Mouse (Mus musculus): ENCODE results near the gene Olfr815. TPM values are rescaled to one million over a fixed set of nuclear protein-coding genes. Genes with fewer than 3 reads are reported as not detected.
"Not testable (repeated sequence)": the region's sequence is repeated elsewhere in the genome, so short reads cannot be mapped to it uniquely, and the experiment has no call there.

Gene Olfr815
- not detected in 2 replicates for polyA plus RNA-seq (2016; fragmentation: Nextera tagmentation; extraction: Ambion mirVana)

- H3K9ac ChIP-seq; H3K4me3 ChIP-seq; H3K4me1 ChIP-seq; H3K36me3 ChIP-seq; H3K27ac ChIP-seq; H3K4me2 ChIP-seq (replicated peaks); H3K9me3 ChIP-seq; ATAC-seq (ENCODE audit: insufficient number of reproducible peaks, insufficient read depth, low FRiP score, low TSS enrichment); H3K27me3 ChIP-seq: not testable (repeated sequence)
- 59% methylated on average over 1 of the region's 1 CpGs for WGBS
These were observed at the start of gene Olfr815 for GRCm38 (mm10) chr10:129905767-129906166. Olfr815 (minus strand) TSS chr10:129905867.

GRCm38 (mm10) chr10:129949000-129949399 lies 43.3 kb upstream of the Olfr815 start, which contains the start of gene Olfr818:
Olfr818 (minus strand) TSS chr10:129949100.
- Histone ChIP-seq H3K9ac (no peak within 1 kb of the TSS), H3K4me1 (no peaks in the 10 kb centered on the region), H3K4me3 (no peak within 1 kb of the TSS), H3K4me2 (replicated peaks) (no peak within 1 kb of the TSS), H3K9me3 (no peaks in the 10 kb centered on the region), H3K27ac (no peak within 1 kb of the TSS), H3K27me3 (no peaks in the 10 kb centered on the region), H3K36me3 (no peaks in the 10 kb centered on the region)
- ATAC-seq (ENCODE audit: insufficient number of reproducible peaks, insufficient read depth, low FRiP score, low TSS enrichment): no peak
- WGBS: 92% methylated on average over 2 of the region's 2 CpGs

- H3K9me3 ChIP-seq: no peaks in the 10 kb centered on the region
- WGBS: 59% methylated on average over 1 of the region's 1 CpGs
- no peaks in the 10 kb centered on the region for H3K36me3 ChIP-seq
- ATAC-seq (ENCODE audit: insufficient number of reproducible peaks, insufficient read depth, low FRiP score, low TSS enrichment): no peak
- no peak within 1 kb of the TSS for H3K9ac ChIP-seq
- H3K27me3 ChIP-seq: no peaks in the 10 kb centered on the region
- no peaks in the 10 kb centered on the region for H3K4me1 ChIP-seq
- H3K4me3 ChIP-seq: no peak within 1 kb of the TSS
- H3K4me2 ChIP-seq (replicated peaks): no peak within 1 kb of the TSS
- no peak within 1 kb of the TSS for H3K27ac ChIP-seq
These were observed 9.8 kb upstream of the Olfr815 start, which contains the start of gene Olfr816 for GRCm38 (mm10) chr10:129915497-129915896. Olfr816 (minus strand) TSS chr10:129915597.

GRCm38 (mm10) chr10:129885934-129886333 lies 19.7 kb downstream of the Olfr815 start:
- no peak overlapping the region for H3K4me2 ChIP-seq (replicated peaks)
- no peaks in the 10 kb centered on the region for H3K36me3 ChIP-seq
- no peaks in the 10 kb centered on the region for H3K9me3 ChIP-seq
- H3K4me3 ChIP-seq: no peak overlapping the region
- WGBS: 91% methylated on average over 7 of the region's 7 CpGs
- no peak for ATAC-seq (ENCODE audit: insufficient number of reproducible peaks, insufficient read depth, low FRiP score, low TSS enrichment)
- H3K27me3 ChIP-seq: no peaks in the 10 kb centered on the region
- H3K9ac ChIP-seq: no peak overlapping the region
- H3K4me1 ChIP-seq: no peaks in the 10 kb centered on the region
- no peak overlapping the region for H3K27ac ChIP-seq

- H3K4me3 ChIP-seq: not testable (repeated sequence)
These were observed 20.2 kb downstream of the Olfr815 start for GRCm38 (mm10) chr10:129885496-129885895.

GRCm38 (mm10) chr10:129879751-129880150 lies 25.9 kb downstream of the Olfr815 start, which contains the start of gene Olfr814:
Olfr814 (minus strand) TSS chr10:129879851.
- H3K27me3 ChIP-seq; H3K27ac ChIP-seq; H3K36me3 ChIP-seq; H3K4me1 ChIP-seq; H3K9ac ChIP-seq; ATAC-seq (ENCODE audit: insufficient number of reproducible peaks, insufficient read depth, low FRiP score, low TSS enrichment); H3K4me3 ChIP-seq; H3K4me2 ChIP-seq (replicated peaks); H3K9me3 ChIP-seq: not testable (repeated sequence)
- WGBS: 75% methylated on average over 1 of the region's 1 CpGs

More at GRCm38 (mm10) chr10:129885496-129885895, 20.2 kb downstream of the Olfr815 start:
- WGBS: 82% methylated on average over 6 of the region's 6 CpGs
- not testable (repeated sequence) for H3K9ac ChIP-seq; H3K4me2 ChIP-seq (replicated peaks); H3K27ac ChIP-seq; H3K9me3 ChIP-seq; H3K36me3 ChIP-seq; H3K27me3 ChIP-seq; H3K4me1 ChIP-seq; ATAC-seq (ENCODE audit: insufficient number of reproducible peaks, insufficient read depth, low FRiP score, low TSS enrichment)

GRCm38 (mm10) chr10:129855067-129855466 lies 50.6 kb downstream of the Olfr815 start, which contains the start of gene Olfr813:
Olfr813 (plus strand) TSS chr10:129855367.
- no peaks in the 10 kb centered on the region for H3K4me1 ChIP-seq
- H3K9me3 ChIP-seq: no peaks in the 10 kb centered on the region
- no peak within 1 kb of the TSS for H3K27ac ChIP-seq
- no peak for ATAC-seq (ENCODE audit: insufficient number of reproducible peaks, insufficient read depth, low FRiP score, low TSS enrichment)
- no peaks in the 10 kb centered on the region for H3K27me3 ChIP-seq
- H3K4me2 ChIP-seq (replicated peaks): no peak within 1 kb of the TSS
- no peak within 1 kb of the TSS for H3K9ac ChIP-seq
- H3K4me3 ChIP-seq: no peak within 1 kb of the TSS
- no peaks in the 10 kb centered on the region for H3K36me3 ChIP-seq

Other genes starting within 250 kb of the Olfr815 start
- gene Olfr800, start 248.2 kb downstream of the Olfr815 start, polyA plus RNA-seq (2016; fragmentation: Nextera tagmentation; extraction: Ambion mirVana): not detected in 2 replicates
- gene Olfr801, start 232.0 kb downstream of the Olfr815 start, polyA plus RNA-seq (2016; fragmentation: Nextera tagmentation; extraction: Ambion mirVana): not detected in 2 replicates
- not detected in 2 replicates for gene Olfr802, start 217.7 kb downstream of the Olfr815 start, polyA plus RNA-seq (2016; fragmentation: Nextera tagmentation; extraction: Ambion mirVana)
- gene Olfr803, start 211.6 kb downstream of the Olfr815 start, polyA plus RNA-seq (2016; fragmentation: Nextera tagmentation; extraction: Ambion mirVana): not detected in 2 replicates
- not detected in 2 replicates for gene Olfr804, start 202.7 kb downstream of the Olfr815 start, polyA plus RNA-seq (2016; fragmentation: Nextera tagmentation; extraction: Ambion mirVana)
- not detected in 2 replicates for gene Olfr805, start 176.5 kb downstream of the Olfr815 start, polyA plus RNA-seq (2016; fragmentation: Nextera tagmentation; extraction: Ambion mirVana)
- gene Olfr806, start 163.9 kb downstream of the Olfr815 start, polyA plus RNA-seq (2016; fragmentation: Nextera tagmentation; extraction: Ambion mirVana): not detected in 2 replicates
- gene Olfr807, start 148.1 kb downstream of the Olfr815 start, polyA plus RNA-seq (2016; fragmentation: Nextera tagmentation; extraction: Ambion mirVana): not detected in 2 replicates
- gene Olfr808, start 140.4 kb downstream of the Olfr815 start, polyA plus RNA-seq (2016; fragmentation: Nextera tagmentation; extraction: Ambion mirVana): not detected in 2 replicates
- gene Olfr809, start 131.2 kb downstream of the Olfr815 start, polyA plus RNA-seq (2016; fragmentation: Nextera tagmentation; extraction: Ambion mirVana): not detected in 2 replicates
- not detected in 2 replicates for gene Olfr810, start 111.0 kb downstream of the Olfr815 start, polyA plus RNA-seq (2016; fragmentation: Nextera tagmentation; extraction: Ambion mirVana)
- not detected in 2 replicates for gene Olfr811, start 101.5 kb downstream of the Olfr815 start, polyA plus RNA-seq (2016; fragmentation: Nextera tagmentation; extraction: Ambion mirVana)
- gene Olfr812, start 59.8 kb downstream of the Olfr815 start, polyA plus RNA-seq (2016; fragmentation: Nextera tagmentation; extraction: Ambion mirVana): not detected in 2 replicates
- gene Olfr813, start 50.5 kb downstream of the Olfr815 start, polyA plus RNA-seq (2016; fragmentation: Nextera tagmentation; extraction: Ambion mirVana): 0.18 TPM in 1 of 2 replicates, not detected in the other
- gene Olfr814, start 26.0 kb downstream of the Olfr815 start, polyA plus RNA-seq (2016; fragmentation: Nextera tagmentation; extraction: Ambion mirVana): not detected in 2 replicates
- not detected in 2 replicates for gene Olfr816, start 9.7 kb upstream of the Olfr815 start, polyA plus RNA-seq (2016; fragmentation: Nextera tagmentation; extraction: Ambion mirVana)
- gene Olfr818, start 43.2 kb upstream of the Olfr815 start, polyA plus RNA-seq (2016; fragmentation: Nextera tagmentation; extraction: Ambion mirVana): not detected in 2 replicates
- gene Olfr819, start 61.4 kb upstream of the Olfr815 start, polyA plus RNA-seq (2016; fragmentation: Nextera tagmentation; extraction: Ambion mirVana): not detected in 2 replicates
- gene Olfr247, start 70.3 kb upstream of the Olfr815 start, polyA plus RNA-seq (2016; fragmentation: Nextera tagmentation; extraction: Ambion mirVana): not detected in 2 replicates
- gene Gm10310, start 79.2 kb upstream of the Olfr815 start, polyA plus RNA-seq (2016; fragmentation: Nextera tagmentation; extraction: Ambion mirVana): not detected in 2 replicates
- not detected in 2 replicates for gene Olfr820, start 106.8 kb upstream of the Olfr815 start, polyA plus RNA-seq (2016; fragmentation: Nextera tagmentation; extraction: Ambion mirVana)
- gene Olfr821, start 124.5 kb upstream of the Olfr815 start, polyA plus RNA-seq (2016; fragmentation: Nextera tagmentation; extraction: Ambion mirVana): not detected in 2 replicates
- gene Olfr822, start 165.3 kb upstream of the Olfr815 start, polyA plus RNA-seq (2016; fragmentation: Nextera tagmentation; extraction: Ambion mirVana): not detected in 2 replicates
- gene Olfr823, start 209.5 kb upstream of the Olfr815 start, polyA plus RNA-seq (2016; fragmentation: Nextera tagmentation; extraction: Ambion mirVana): not detected in 2 replicates
- gene Olfr824, start 224.1 kb upstream of the Olfr815 start, polyA plus RNA-seq (2016; fragmentation: Nextera tagmentation; extraction: Ambion mirVana): not detected in 2 replicates

All from embryonic facial prominence, embryonic 12.5 days (tissue).